Mouse (Mus musculus) adrenal gland, postnatal 25 days (tissue): ENCODE measurements at regions not wholly inside any gene's neighbourhood (a gene's known extent, or its start where the extent isn't known, plus 50 kb on each side); places are given as distances from the start of the nearest gene placed in this dataset.
"Not testable (repeated sequence)": the region's sequence is repeated elsewhere in the genome, so short reads cannot be mapped to it uniquely, and the experiment has no call there.

Experiments used
- DNase-seq: peaks from one replicate; pipeline ENCODE4 v3.0.0; 2021; ENCODE audit warnings: mixed read lengths

- DNase-seq: no peak
Measured at GRCm38 (mm10) chr3:38312834-38313233, 171.8 kb downstream of the Ankrd50 start.

GRCm38 (mm10) chr3:38312121-38312520, 172.5 kb downstream of the Ankrd50 start:
- DNase-seq: no peak

- DNase-seq: no peak
Measured at GRCm38 (mm10) chr3:38299898-38300751, 184.5 kb downstream of the Ankrd50 start.

GRCm38 (mm10) chr3:38299236-38299897, 185.3 kb downstream of the Ankrd50 start:
- no peak for DNase-seq

GRCm38 (mm10) chr3:38297499-38297898, 187.1 kb downstream of the Ankrd50 start:
- no peak for DNase-seq

GRCm38 (mm10) chr3:38289062-38289461, 195.6 kb downstream of the Ankrd50 start:
- no peak for DNase-seq

- DNase-seq: no peak
Measured at GRCm38 (mm10) chr3:38283687-38284124, 200.9 kb downstream of the Ankrd50 start.

- DNase-seq: no peak
Measured at GRCm38 (mm10) chr3:38282891-38283290, 201.8 kb downstream of the Ankrd50 start.

GRCm38 (mm10) chr3:38281683-38282082, 203.0 kb downstream of the Ankrd50 start:
- DNase-seq: no peak

GRCm38 (mm10) chr3:38280876-38281275, 203.8 kb downstream of the Ankrd50 start:
- DNase-seq: no peak

GRCm38 (mm10) chr3:38280105-38280504, 204.5 kb downstream of the Ankrd50 start:
- no peak for DNase-seq

- no peak for DNase-seq
Measured at GRCm38 (mm10) chr3:38276948-38277504, 207.6 kb downstream of the Ankrd50 start.

GRCm38 (mm10) chr3:38275321-38275720, 209.3 kb downstream of the Ankrd50 start:
- DNase-seq: no peak

- DNase-seq: no peak
Measured at GRCm38 (mm10) chr3:38270742-38271141, 213.9 kb downstream of the Ankrd50 start.

- no peak for DNase-seq
Measured at GRCm38 (mm10) chr3:38268226-38268625, 216.4 kb downstream of the Ankrd50 start.

GRCm38 (mm10) chr3:38263261-38264141, 221.1 kb downstream of the Ankrd50 start:
- no peak for DNase-seq

GRCm38 (mm10) chr3:38261326-38262075, 223.1 kb downstream of the Ankrd50 start:
- DNase-seq: no peak

- not testable (repeated sequence) for DNase-seq
Measured at GRCm38 (mm10) chr3:38259223-38259622, 225.4 kb downstream of the Ankrd50 start.

GRCm38 (mm10) chr3:38257843-38258290, 226.8 kb downstream of the Ankrd50 start:
- no peak for DNase-seq

GRCm38 (mm10) chr3:38257076-38257842, 227.4 kb downstream of the Ankrd50 start:
- DNase-seq: no peak
